Mouse (Mus musculus) adrenal gland, adult 8-10 months (tissue): ENCODE measurements around the gene St6galnac5. TPM values are rescaled to one million over a fixed set of nuclear protein-coding genes. Genes with fewer than 3 reads are reported as not detected.

Experiments
- DNase-seq: peaks from one replicate; pipeline ENCODE4 v3.0.0; 2022
- total RNA-seq, 4 experiments: library from RNA; stranded (reverse); gene quantifications; 2 replicates each; pipeline ENCODE4 v1.2.4; 2022

The St6galnac5 gene
- total RNA-seq, 4 experiments from 2014 or later = 0.49 to 1.2 (median 0.82) TPM

GRCm38 (mm10) chr3:152950299-152950698 is 31.7 kb downstream of the St6galnac5 start:
- no peak for DNase-seq

GRCm38 (mm10) chr3:152949233-152949777 is 32.7 kb downstream of the St6galnac5 start:
- no peak for DNase-seq

GRCm38 (mm10) chr3:152948556-152948955 is 33.5 kb downstream of the St6galnac5 start:
- DNase-seq = no peak

- no peak for DNase-seq
Measured at GRCm38 (mm10) chr3:152947031-152947640, 34.9 kb downstream of the St6galnac5 start.

- no peak for DNase-seq
Measured at GRCm38 (mm10) chr3:152944766-152945165, 37.3 kb downstream of the St6galnac5 start.

- DNase-seq = no peak
Measured at GRCm38 (mm10) chr3:152942985-152943384, 39.1 kb downstream of the St6galnac5 start.

GRCm38 (mm10) chr3:152941671-152942070 is 40.4 kb downstream of the St6galnac5 start:
- DNase-seq = no peak

GRCm38 (mm10) chr3:152936313-152936712 is 45.7 kb downstream of the St6galnac5 start:
- DNase-seq = no peak

- no peak for DNase-seq
Measured at GRCm38 (mm10) chr3:152933737-152934136, 48.3 kb downstream of the St6galnac5 start.

GRCm38 (mm10) chr3:152932544-152932943 is 49.5 kb downstream of the St6galnac5 start:
- no peak for DNase-seq

- no peak for DNase-seq
Measured at GRCm38 (mm10) chr3:152932096-152932495, 50.0 kb downstream of the St6galnac5 start.

- DNase-seq = no peak
Measured at GRCm38 (mm10) chr3:152931354-152931753, 50.7 kb downstream of the St6galnac5 start.

- DNase-seq = no peak
Measured at GRCm38 (mm10) chr3:152929788-152930281, 52.2 kb downstream of the St6galnac5 start.

- DNase-seq = no peak
Measured at GRCm38 (mm10) chr3:152929256-152929787, 52.7 kb downstream of the St6galnac5 start.

GRCm38 (mm10) chr3:152928287-152928975 is 53.6 kb downstream of the St6galnac5 start:
- no peak for DNase-seq

GRCm38 (mm10) chr3:152926166-152926565 is 55.9 kb downstream of the St6galnac5 start:
- DNase-seq = no peak

GRCm38 (mm10) chr3:152925364-152925763 is 56.7 kb downstream of the St6galnac5 start:
- no peak for DNase-seq

- no peak for DNase-seq
Measured at GRCm38 (mm10) chr3:152923530-152923929, 58.5 kb downstream of the St6galnac5 start.

- DNase-seq = no peak
Measured at GRCm38 (mm10) chr3:152920365-152920764, 61.7 kb downstream of the St6galnac5 start.

- no peak for DNase-seq
Measured at GRCm38 (mm10) chr3:152919101-152919500, 62.9 kb downstream of the St6galnac5 start.

GRCm38 (mm10) chr3:152917579-152917978 is 64.5 kb downstream of the St6galnac5 start:
- DNase-seq = no peak

- no peak for DNase-seq
Measured at GRCm38 (mm10) chr3:152914376-152914775, 67.7 kb downstream of the St6galnac5 start.

- no peak for DNase-seq
Measured at GRCm38 (mm10) chr3:152913625-152914024, 68.4 kb downstream of the St6galnac5 start.
